Mouse (Mus musculus) lung, adult 2 months (tissue): ENCODE results near the gene Mog.

Experiments used
- CTCF ChIP-seq: fragments of 200-500 bp; IDR thresholded peaks from 2 replicates; pipeline ENCODE4 v1.5.1; 2011; ENCODE audit warnings: mild to moderate bottlenecking, low read length, control low read depth; ENCODE audit not compliant: insufficient read depth
- POLR2A ChIP-seq: fragments of 200-500 bp; IDR thresholded peaks from 2 replicates; pipeline ENCODE4 v1.6.1; 2011; ENCODE audit warnings: low read depth, mild to moderate bottlenecking, control low read depth, low read length, borderline replicate concordance; ENCODE audit errors: extremely low read depth

DNA sequence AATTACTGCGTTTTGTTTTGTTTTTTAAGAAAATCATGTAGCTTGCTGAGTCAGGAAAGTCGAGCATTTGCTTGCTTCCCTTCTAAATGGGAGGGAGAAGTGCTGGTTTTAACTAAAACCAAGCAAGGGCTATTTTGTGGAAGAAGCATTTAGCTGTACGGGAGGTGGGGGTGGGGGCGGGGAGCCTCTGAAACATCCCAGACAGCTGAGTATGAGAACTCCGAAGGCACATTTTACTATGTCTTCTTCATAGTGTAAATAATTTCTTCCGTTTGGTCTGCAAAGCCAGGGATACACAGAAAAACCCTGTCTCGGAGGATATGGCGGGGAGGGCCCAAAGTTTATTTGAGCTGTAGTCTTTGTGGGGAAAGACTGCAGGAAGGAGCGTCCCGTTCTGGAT is 5.0 kb upstream of the Mog start:
- TF ChIP-seq CTCF (no peak), POLR2A (no peak)
